Mouse (Mus musculus) liver, embryonic 18 days (tissue): Measurements from ENCODE around the gene Mcpt4. TPM values are rescaled to one million over a fixed set of nuclear protein-coding genes. Genes with fewer than 3 reads are reported as not detected.

ENCODE experiments used
- polyA plus RNA-seq: library from polyadenylated mRNA; depleted of rRNA; stranded (reverse); fragments of >200 nt; gene quantifications from 2 replicates; pipeline ENCODE4 v1.2.3, GENCODE M21; 2012; rRNA removed

The Mcpt4 gene
- polyA plus RNA-seq, result 0.03 and 0.10 TPM in 2 replicates

DNA sequence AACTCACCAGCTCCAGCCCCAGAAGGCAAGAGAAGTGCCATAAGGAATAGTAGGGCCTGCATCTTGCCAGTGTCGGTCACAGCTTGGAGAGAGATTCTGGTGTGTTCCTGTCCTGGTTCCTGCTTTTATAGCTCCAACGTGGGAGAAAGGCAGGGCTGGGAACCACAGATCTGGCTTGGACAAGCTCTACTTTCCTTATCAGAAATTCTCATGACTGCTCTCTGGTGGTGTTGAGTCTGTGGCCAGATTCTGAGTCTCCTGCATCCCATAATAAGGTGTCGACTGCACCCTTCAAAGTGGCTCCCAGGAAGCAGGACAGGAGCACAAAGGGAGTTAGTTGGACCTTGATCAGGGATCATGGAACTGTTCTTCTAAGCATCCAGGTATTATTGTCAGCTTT, at the start of gene Mcpt4:
TSS of gene Mcpt4 (minus strand) at position 101 of the 400 bp plus-strand sequence.

DNA sequence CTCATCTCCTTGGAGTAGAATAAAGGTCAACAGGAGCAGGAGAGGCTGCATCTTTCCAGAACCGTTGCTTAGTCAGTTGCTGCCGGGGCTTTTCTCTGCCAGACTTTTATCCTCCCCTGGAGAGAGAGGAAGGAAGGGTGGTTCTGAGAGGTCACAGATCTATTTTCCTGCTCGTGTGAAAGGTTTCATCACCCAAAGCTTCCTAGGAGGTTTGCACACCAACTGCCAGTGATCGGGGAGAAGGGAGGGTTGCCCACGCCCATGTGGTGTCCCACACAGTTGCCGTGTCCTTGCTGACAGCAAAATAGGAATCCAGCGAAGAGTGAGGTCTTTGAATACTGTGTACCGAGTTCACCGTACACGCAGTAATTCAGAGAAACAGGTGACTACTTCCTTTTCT, 40.3 kb upstream of the Mcpt4 start, which contains the start of gene Ctsg:
TSS of gene Ctsg (minus strand) at position 189 of the 400 bp plus-strand sequence.

DNA sequence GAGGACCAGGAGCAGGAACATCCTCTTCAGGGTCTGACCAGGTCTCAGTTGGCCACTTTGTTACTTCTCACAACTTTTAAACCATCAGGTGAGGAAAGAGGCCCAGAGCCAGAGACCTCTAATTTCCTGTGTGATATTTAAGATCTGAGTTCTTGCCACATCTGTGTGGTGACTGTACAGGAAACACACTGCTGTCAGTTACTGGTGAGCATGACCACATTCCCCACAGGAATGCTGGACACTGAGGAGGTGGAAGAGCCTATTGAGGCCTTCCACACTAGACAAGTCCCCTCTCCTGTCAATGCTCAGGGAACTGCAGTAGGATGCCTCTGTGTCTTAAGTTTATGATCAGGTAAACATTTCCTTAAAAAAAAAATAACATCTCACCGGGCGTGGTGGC, 23.1 kb upstream of the Mcpt4 start, which contains the start of gene Mcpt8:
TSS of gene Mcpt8 (minus strand) at position 107 of the 400 bp plus-strand sequence.

DNA sequence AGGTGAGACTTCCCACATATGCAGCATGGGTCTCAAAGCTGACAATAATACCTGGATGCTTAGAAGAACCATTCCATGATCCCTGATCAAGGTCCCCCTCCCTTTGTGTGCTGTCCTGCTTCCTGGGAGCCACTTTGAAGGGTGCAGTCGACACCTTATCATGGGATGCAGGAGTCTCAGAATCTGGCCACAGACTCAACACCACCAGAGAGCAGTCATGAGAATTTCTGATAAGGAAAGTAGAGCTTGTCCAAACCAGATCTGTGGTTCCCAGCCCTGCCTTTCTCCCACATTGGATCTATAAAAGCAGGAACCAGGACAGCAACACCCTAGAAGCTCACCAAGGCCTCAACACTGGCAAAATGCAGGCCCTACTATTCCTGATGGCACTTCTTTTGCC, 20.3 kb downstream of the Mcpt4 start, which contains the start of gene Mcpt2:
TSS of gene Mcpt2 (plus strand) at position 250 of the 400 bp plus-strand sequence.

DNA sequence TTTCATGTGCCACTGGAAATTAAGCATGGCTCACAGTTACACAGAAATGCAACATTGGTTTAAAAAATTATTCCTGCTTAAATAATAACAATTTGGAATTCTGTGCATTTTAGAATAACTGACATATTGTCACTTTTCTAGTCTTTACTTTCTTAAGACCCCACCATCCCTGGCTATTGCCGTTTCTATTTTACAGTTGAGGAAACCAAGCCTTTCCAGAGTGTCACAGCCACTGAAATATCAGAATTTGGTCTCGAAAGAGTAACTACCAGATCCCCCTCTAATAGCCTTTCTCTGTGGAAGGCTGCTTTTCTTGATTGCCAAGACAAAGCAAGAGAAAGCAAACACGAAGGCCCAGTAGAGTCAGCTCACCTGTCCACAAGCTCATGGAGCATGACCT, 31.7 kb downstream of the Mcpt4 start, which contains the start of gene Mcpt9:
TSS of gene Mcpt9 (minus strand) at position 101 of the 400 bp plus-strand sequence.

DNA sequence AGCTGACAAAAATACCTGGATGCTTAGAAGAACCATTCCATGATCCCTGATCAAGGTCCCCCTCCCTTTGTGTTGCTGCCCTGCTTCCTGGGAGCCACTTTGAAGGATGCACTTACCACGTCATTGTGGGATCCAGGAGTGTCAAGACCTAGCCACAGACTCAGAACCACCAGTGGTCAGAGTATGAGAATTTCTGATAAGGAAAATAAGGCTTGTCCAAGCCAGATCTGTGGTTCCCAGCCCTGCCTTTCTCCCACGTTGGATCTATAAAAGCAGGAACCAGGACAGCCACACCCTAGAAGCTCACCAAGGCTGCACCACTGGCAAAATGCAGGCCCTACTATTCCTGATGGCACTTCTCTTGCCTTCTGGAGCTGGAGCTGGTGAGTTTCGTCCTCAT, 44.4 kb downstream of the Mcpt4 start, which contains the start of gene Mcpt1:
TSS of gene Mcpt1 (plus strand) at position 301 of the 400 bp plus-strand sequence.

Other genes starting within 250 kb of the Mcpt4 start
- 0.96 and 1.2 TPM in 2 replicates for gene Nfatc4, start 239.2 kb downstream of the Mcpt4 start, polyA plus RNA-seq
- gene Nynrin, start 208.3 kb downstream of the Mcpt4 start, polyA plus RNA-seq, result 1.2 and 1.3 TPM in 2 replicates
- 0.25 and 0.39 TPM in 2 replicates for gene Cbln3, start 177.9 kb downstream of the Mcpt4 start, polyA plus RNA-seq
- 12.7 and 14.5 TPM in 2 replicates for gene Khnyn, start 177.4 kb downstream of the Mcpt4 start, polyA plus RNA-seq
- gene Sdr39u1, start 162.0 kb downstream of the Mcpt4 start, polyA plus RNA-seq, result 14.9 and 16.8 TPM in 2 replicates
- gene Cma1, start 117.6 kb downstream of the Mcpt4 start, polyA plus RNA-seq, result 0.65 and 0.70 TPM in 2 replicates
- gene Cma2, start 111.3 kb downstream of the Mcpt4 start, polyA plus RNA-seq, result not detected in 2 replicates
- 0.02 and 0.08 TPM in 2 replicates for gene Mcpt1, start 44.3 kb downstream of the Mcpt4 start, polyA plus RNA-seq
- gene Mcpt9, start 31.8 kb downstream of the Mcpt4 start, polyA plus RNA-seq, result not detected in 2 replicates
- gene Mcpt2, start 20.3 kb downstream of the Mcpt4 start, polyA plus RNA-seq, result 0.16 and 0.21 TPM in 2 replicates
- gene Mcpt8, start 23.0 kb upstream of the Mcpt4 start, polyA plus RNA-seq, result 1.8 and 2.4 TPM in 2 replicates
- 47.4 and 61.1 TPM in 2 replicates for gene Ctsg, start 40.3 kb upstream of the Mcpt4 start, polyA plus RNA-seq
- gene Gzme, start 58.3 kb upstream of the Mcpt4 start, polyA plus RNA-seq, result not detected in 2 replicates
- not detected in 2 replicates for gene Gzmd, start 70.3 kb upstream of the Mcpt4 start, polyA plus RNA-seq
- not detected in 2 replicates for gene Gzmg, start 97.3 kb upstream of the Mcpt4 start, polyA plus RNA-seq
- gene Gzmn, start 112.3 kb upstream of the Mcpt4 start, polyA plus RNA-seq, result not detected in 2 replicates
- not detected in 2 replicates for gene Gzmf, start 149.1 kb upstream of the Mcpt4 start, polyA plus RNA-seq
- gene Gzmc, start 172.3 kb upstream of the Mcpt4 start, polyA plus RNA-seq, result 0.10 TPM in 1 of 2 replicates, not detected in the other
- gene Gzmb, start 199.9 kb upstream of the Mcpt4 start, polyA plus RNA-seq, result 2.3 and 4.8 TPM in 2 replicates